Mouse (Mus musculus) adrenal gland, adult 18-20 months (tissue): ENCODE results near the gene Pcdh17. TPM values are rescaled to one million over a fixed set of nuclear protein-coding genes. Genes with fewer than 3 reads are reported as not detected.

Experiments
- DNase-seq, 2 experiments: peaks; one replicate each; pipeline ENCODE4 v3.0.0; 2021 to 2022; ENCODE audit warnings: low spot score in 2 of 2
- total RNA-seq, 2 experiments: library from RNA; stranded (reverse); gene quantifications; 1 replicate in 1 of 2; 2 replicates in 1 of 2; pipeline ENCODE4 v1.2.3; 2021

The Pcdh17 gene
- total RNA-seq, 2 experiments from 2014 or later = 1.8 to 2.9 TPM

DNA sequence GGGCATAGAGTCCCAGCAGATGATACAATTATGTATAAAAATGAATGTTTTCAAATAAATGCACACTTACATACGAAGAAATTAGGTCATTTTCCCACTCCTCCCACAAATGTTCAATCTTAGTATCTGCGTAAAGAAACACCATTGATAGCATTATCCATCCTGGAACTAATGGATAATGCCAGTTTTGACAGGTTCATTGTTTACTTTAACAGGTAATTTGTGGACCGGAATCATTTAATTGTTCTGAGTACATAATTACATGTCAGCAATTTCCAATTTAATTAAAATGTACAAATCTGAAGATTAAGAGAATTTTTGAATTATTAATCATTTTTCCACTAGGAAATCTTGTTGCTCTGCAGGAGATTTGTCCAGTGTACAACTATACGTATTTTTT, 33.5 kb downstream of the Pcdh17 start:
- no peak for DNase-seq

DNA sequence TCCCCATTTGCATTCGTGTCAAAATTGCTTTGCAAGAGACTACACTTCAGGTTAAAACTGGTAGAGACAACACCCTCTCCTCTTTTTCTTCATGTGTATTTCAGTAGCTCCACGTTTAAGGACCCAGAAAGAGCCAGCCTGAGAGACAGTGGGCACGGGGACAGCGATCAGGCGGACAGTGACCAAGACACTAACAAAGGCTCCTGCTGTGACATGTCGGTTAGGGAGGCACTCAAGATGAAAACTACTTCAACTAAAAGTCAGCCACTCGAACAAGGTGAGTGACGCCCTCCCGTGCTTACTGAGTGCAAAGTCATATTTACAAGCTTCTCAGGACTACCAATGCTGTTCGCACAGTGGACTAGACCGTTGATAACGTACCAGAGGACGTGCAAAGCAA, 34.0 kb downstream of the Pcdh17 start:
- DNase-seq = no peak

DNA sequence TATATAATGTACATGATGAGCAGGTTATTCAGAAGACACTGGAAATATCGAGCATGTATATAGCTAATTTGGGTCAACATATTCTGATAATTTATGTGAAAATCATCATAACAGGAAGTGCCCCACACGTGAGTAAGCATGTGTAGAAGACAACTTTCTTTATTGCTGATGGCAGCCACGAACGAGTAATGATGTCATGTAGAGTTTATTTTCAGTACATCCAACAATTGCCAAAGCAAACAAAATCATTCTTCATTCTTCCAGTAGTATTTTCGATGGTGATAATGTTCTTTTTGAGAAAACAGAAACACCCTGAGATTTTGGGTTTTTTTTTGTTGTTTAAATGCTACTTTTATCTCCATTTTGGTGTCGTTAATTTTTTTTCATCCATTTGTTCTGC, 37.2 kb downstream of the Pcdh17 start:
- no peak for DNase-seq

DNA sequence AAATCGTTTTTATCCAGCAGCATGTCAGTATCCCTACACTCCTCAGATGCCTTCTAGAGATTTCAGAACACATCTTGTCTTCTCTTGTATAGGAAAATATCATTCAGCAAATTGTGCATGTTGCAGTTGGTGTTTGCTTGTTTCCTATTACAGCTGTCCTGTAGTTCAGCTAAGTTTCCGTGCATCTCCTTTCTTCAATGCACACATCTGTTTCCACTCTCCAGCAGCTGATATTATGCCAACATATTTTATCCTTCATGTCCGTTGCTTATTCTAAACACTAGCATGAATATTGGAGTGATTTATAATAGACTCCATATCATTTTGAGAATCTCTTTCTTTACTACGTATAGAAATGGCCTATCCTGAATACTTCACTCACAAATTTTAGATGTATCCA, 41.0 kb downstream of the Pcdh17 start:
- DNase-seq = no peak

DNA sequence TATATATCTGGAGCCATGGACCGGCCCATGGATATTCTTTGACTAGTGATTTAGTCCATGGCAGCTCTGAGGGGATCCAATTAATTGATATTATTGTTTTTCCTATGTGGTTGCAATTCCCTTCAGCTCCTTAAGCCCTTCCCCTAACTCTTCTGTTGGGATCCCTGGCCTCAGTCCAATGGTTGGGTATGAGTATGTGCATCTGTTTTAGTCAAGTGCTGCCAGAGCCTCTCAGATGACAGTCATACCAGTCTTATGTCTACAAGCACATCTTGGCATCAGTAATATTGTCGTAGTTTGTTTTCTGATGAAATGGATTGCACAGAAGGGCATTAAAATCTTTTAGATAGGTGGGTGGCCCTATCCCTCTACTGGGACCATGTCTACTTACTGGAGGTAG, 67.6 kb downstream of the Pcdh17 start:
- no peak for DNase-seq

DNA sequence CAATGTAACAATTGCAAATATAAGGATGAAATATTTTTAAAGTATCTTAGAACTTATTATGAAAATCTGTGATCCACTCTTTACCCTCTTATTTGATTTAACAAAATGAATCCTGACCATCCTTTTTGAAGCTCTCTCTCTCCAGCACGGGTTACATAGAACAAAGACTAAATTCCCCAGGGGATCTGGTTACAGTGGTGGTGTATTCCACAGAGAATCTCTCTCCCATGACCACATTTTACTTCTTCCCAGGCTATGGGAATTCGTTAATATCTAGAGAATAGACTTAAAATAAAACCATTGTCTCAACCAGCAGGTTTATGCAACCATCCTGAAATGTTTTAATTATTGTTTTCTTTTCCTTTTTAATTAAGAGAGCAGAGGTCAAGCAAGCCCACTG, 89.0 kb downstream of the Pcdh17 start:
- DNase-seq = no peak

DNA sequence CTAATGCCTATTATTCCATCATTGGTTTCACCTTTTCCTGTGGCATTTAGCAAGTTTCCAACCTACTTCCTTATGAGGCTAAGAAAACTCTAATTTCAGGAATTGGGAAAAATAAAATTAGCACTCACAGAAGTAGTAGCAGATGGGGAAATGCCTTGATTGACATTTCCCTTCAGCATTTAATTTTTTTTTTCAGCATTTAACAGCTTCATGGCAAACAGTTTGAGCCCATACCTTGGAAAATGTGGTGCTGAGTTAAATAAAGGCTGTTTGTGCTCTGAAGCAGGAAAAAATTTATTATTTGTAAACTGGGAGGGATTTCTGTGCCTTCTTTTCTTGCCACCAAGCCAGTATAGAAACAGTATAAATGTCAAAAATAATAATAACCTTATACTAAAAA, 91.9 kb downstream of the Pcdh17 start:
- no peak for DNase-seq

DNA sequence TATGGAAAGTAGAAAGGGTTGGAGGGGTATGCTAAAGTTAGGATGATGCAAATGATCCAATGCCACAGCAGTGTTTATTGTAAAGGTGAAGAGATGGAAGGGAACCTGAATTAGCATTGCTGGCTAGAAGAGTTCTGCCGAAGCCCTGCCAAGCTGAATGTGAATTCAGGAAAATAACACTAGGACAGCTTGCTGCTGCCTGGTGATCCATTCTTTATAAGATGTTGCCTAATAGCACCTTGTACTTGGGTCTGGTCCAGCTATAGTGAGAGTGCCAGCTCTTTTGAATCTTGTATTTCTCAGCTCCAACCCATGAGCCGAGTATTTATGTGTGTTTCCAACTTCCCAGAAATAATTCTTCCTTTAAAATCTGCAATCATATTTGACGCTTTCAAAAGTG, 98.5 kb downstream of the Pcdh17 start:
- no peak for DNase-seq

DNA sequence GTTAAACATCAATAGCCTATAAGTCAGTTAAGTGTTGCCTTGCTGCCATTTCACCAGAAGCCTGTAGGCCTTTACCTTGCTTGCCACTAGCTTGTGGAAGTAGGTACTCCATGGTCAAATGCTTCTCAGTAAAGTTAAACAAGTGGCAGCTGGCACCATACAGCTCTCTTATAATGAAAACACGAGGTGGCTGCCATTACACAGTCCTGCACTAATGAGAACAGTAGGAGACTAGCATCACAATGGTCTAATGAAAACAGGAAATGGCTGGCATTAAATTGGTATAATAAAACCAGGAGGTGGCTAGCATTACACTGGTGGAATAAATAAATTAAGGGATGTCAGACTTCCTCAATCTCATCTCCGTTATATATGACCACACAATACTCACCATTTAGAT, 102.6 kb downstream of the Pcdh17 start:
- no peak for DNase-seq

DNA sequence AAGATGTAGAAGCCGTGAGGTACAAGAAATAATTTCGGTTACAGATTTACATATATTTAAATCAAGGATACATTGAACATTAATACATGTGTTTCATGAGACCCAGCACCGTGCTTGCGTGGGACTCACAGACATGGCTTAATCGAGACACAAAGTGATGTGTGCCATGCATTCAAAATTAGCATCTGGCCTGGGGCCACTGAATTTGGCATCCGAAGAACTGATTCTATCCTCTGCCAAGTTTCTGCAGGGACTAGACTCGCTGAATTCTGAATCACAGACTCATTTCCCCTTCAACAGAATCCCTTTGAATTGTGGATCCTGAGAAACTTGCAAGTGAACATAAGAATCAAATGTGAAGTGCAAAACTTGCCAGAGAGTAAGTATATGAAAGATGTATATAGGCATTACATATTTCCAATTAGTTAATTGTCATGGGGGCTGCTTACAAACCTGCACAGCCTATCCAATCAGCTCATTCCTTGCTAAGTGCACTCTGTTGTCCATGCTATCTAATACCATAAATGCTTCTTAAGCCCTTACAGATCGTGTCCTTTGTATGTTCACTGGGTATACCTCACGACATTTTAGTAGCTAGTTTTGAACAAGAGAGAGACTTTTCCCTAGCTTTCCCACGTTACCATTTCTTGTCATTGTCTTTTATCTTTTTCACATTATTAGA, 104.3 kb downstream of the Pcdh17 start:
- no peak for DNase-seq

DNA sequence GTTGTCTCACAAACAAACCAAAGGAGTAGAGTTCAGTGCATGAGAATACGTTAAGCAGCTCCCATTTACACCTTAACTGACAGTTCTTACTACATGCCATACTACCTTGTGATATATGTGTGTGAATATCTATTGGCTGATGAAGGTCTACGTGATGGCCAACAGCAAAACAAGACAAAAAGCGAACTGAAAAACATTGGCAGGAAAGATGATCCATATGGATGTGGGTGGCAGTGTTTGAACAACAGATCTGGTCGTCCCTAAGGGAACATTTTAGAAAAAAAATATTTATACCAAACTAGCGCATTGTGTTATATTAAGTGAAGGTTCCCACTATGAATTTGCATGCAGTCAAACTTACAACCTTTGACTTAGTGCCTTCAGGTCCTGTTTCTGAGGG, 108.2 kb downstream of the Pcdh17 start:
- no peak for DNase-seq

DNA sequence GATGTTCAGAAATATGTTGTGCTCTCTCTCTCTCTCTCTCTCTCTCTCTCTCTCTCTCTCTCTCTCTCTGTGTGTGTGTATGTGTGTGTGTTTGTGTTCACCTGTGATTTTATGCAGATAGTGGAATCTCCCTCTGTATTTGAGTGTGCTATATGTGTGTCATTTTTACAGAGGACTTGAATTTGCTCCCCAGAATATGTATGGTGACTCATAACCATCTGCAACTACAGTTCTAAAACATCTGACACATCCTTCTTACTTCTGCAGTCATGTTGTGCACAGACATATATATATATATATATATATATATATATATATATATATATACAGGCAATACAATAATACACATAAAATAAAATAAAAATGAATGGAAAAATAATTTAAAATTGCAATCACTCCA, 127.7 kb downstream of the Pcdh17 start:
- no peak for DNase-seq
